Mouse (Mus musculus) R1 (cell line): ENCODE results near the gene Elovl1.

ENCODE experiments used
- DNase-seq: peaks from one replicate; pipeline ENCODE4 v3.0.0-alpha.2; 2018; ENCODE audit warnings: low read depth, low spot score

Elovl1 gene

DNA sequence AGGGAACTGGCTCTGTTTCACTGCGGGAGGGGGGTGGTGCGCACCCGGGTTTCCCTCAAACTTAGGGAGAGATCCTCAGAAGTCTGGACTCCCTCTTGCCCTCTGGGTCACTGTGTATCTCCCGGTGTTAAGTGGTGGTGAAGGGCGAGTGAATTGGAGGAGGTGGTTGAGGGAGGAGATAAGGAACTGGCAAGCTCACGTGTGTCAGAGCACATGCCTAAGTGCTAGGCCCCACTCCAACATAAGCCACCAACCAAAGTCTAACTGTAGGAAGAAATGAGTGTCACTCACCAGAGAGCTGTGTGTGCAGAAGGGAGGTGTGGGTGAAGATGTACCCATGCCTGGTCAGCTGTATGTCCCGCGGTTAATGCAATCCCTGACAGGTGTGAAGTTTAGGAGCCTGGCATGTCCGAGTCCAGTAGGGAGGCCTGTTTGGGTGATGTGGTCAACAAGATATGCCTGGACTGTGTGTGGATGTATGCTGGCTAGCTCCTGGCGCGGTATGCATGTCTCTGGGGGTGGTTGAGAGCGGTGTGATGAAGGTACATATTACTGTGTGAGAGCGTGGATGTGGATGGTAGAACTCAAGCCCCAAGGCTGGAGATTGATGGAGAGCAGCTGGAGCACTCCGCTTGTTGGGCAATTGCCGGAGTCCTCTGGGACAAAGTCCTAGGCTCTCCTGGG is 780 bp downstream of the Elovl1 start:
- peak; percentile 37 for DNase-seq

DNA sequence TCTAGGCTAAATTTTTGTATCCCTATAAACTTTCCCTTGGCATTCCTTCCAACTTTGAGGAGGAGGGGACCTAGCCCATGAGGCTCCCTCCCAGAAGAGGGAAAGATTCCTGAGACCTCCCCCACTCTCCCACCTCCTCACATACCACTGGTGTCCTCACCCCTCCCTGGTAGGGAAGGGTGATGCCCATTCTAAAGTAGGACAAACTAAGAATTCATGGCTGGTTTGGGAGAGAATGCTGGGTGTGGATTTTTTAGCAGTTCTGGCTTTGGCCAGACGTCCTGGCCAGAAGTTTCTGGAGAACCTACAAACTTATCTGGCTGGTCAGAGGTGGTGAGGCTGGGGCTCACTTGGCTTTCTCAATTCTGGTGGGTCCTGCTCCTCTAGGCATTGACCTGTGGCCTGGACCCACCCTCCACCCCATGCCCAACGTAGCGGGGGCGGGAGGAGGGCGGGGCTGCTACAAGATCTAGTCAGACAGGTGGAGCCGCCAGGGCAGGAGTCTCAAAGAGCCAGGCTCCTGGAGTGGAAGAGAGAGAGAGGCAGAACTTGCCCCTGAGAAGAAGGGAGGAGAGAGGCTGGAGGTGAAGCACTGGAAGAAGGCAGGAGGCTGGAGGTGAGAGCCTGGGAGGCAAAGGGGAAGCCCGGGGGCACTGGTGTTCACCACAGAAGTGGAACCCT is 1.5 kb downstream of the Elovl1 start:
- DNase-seq: no peak

DNA sequence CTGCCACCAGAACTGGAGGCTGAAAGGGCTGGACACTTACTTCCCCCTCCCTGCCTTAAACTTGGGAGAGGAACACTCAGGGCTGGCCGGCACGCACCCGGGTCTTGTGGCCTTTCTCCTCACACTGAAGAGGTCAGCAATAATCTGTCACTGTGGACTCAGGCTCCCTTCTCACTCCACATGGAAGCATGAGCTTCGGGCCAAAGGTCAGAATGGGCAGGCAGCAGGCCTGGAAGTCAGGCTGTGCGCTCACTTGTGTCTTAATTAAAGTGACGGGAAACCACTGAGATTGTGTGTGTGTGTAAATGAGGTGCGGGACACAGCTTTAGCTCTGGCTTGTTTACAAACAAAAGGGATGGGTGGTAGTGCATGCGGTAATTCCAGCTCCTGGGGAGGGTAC is 4.4 kb downstream of the Elovl1 start:
- DNase-seq: no peak

DNA sequence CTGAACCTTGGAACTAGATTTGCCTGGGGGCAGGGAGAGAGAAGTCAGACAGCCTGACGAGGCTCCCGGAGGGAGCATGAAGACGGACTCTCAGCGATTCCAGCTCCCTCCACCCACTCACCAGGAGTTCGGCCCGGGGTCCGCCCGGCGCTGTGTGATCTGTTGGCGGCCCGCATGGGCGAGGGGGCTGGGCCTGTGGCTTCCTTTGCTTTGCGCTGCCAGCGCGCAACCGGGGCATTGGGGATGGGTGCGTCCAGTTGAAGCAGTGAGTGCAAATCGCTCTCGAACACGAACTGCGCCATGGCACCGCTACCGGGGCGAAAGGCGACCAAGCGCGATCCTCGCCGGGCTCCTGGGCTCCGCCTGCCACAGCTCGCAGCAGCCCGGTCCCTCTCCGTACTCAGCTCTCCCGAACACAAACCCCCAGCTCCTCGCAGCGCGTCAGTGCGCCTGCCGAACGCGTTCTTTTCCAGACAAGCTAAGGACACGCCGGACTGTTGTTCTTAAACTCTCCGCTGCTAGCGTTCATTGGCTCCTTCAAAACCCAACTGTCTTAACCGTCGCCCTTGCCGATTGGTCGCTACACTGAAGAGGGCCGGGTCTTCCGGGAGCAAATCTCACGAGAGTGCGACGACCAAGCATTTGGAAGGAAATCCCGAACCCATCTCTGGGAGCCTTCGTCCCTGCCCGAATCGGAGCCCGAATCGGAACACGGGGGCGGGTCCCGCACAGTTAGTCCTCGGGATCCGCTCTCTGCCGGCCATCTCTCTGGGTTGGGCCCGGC is 9.1 kb downstream of the Elovl1 start, which contains the start of gene Cdc20:
Cdc20 (minus strand) TSS at position 533 of the 784 bp plus-strand sequence.
- peak; percentile 100 for DNase-seq

DNA sequence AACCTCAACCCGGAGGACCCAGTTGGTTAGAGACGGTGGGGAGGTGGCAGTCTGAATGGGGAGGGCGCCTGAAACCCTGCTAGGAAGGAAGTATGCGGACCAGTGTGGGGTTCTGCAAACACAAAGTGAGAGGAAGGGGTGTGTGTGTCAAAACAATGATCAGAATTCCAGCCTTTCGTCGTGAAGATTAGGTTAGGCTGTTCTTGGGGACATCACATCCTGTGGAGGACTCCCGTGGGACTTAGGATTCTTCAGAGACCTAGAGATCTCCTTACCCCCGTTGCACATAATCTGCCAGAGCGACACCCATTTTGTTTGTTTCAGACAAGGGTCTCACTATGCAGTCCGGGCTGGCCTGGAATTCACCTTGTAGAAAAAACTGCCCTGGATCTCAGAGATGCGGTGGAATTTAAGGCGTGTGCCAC is 9.9 kb downstream of the Elovl1 start:
- DNase-seq: peak; percentile 98

DNA sequence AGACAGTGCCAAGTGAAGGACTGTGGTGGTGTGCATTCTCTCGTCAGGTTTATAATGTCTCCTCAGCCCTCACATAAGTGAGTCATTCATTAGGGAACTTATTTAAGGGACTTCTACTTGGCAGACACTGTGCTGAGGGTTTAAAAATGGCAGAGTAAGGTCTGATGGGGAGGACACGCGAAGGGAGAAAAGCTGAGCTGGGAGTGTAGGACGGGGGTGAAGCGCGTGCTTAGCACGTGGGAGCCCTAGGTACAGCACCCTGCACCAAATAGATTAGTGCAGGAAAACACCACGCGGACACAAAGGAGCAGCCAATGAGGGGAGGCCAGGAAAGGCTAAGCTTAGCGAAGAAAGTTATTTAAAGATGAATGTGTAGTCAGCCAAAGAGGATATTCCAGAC is 17.2 kb downstream of the Elovl1 start:
- no peak for DNase-seq

DNA sequence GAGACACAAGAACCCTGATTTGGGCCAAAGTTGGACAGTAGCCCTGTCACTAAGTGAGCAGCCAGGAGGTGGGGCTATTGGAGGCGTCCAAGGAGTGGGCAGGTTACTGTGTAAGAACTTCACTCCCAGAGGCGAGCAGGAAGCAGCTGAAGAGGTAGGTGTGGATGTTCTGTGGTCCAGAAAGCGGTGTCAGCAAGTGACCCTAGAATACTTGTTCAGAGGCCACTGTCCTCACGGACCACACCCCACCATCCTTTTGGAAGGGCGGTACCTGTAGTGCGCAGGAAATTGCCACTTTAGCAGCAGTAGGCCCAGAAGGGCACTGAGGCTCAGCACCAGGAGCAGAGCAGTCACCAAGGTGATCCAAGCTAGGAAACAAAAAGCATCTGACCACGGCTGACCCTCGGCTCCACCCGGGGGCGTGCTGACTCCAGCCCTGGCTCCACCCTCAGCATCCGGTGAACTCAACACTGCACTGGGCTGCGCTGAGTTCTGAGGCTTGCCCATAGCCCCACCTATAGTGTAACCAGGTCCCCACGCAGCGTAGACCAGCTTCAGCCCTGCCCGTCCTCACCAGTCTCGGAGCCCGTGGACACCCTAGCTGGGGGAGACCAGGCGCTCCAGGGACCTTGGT is 18.0 kb downstream of the Elovl1 start:
- DNase-seq: peak; percentile 73

DNA sequence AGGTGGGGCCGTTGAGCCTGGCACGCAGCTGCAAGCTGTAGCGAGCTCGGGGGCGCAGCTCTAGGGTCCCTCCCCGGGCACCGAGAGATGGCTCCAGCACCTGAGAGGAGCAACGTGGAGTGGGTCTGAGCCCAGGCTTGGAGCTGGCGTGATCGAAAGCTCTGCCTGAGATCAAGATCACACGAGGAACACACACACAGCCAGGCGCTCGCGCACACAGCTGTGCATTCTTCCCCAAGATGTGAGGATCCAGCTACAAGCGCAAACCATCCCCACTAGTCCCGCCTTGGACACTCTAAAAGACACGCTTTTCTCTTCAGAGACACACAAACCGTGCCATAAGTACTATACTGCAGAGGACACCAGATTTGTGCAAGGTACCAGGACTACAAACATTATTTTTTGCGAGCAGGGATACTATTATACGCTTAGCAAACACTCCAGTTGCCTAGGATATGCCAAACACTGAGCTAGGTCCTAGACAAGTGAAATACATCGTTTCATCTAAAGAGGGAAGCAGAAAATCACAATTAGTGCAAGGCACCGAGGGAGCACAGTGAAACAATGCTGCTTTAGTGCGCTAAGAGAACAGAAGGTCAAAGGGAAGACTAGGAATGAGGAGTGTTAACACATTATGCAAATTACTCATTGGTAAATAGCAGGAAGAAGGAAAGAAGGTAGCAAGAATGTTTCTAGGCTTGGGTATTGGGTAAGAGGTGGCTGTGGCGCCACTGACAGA is 18.7 kb downstream of the Elovl1 start:
- peak; percentile 42 for DNase-seq

DNA sequence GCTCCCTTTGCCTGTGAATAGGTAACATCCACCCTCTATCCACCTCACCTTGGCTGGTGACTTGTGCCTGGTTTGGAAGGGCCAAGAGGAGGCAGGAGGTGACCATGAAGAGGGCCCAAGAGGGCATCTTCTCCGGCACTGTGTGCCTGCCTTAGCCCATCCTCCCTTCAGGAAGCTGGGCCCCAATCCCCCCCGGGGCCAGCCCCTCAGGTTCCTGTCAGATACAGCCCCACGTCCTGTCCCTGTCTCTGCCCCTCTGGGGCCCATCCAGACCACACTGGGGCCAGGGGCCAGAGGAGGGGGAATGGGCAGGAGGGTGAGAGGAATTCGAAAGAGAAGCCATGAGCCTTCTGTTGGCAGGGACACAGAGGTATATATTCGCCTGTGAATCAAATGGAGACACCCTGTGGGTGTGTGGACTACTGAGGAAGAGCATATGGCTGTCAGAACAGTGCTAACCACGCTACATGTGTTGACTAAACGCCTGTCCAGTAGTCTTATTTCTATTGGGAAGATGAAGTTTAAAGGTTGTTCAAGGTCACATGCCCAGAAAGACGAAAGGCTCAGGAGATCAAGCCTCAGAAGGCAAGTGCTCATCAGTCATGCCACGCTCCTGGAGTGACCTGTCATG is 29.6 kb downstream of the Elovl1 start, which contains the start of gene Mpl:
Mpl (minus strand) TSS at position 169 of the 631 bp plus-strand sequence.
- DNase-seq: no peak

DNA sequence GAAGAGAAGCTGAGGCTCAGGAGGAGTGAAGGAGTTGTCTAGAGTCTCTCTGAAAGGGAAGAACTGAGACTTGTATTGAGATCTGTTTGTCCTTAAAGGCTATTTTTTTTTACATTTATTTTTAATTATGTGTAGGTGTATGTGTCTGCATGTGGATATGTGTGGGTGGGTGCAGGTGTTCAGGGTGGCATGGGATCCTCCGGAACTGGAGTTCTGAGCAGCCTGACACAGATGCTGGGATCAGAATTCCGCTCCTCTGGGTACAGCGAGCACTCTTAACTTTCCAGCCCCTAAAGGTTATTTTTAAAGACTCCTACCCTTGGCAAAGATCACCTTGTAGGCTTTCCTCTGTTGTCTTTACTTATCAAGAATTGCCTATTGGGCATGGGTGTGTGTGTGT is 37.1 kb downstream of the Elovl1 start:
- DNase-seq: no peak

DNA sequence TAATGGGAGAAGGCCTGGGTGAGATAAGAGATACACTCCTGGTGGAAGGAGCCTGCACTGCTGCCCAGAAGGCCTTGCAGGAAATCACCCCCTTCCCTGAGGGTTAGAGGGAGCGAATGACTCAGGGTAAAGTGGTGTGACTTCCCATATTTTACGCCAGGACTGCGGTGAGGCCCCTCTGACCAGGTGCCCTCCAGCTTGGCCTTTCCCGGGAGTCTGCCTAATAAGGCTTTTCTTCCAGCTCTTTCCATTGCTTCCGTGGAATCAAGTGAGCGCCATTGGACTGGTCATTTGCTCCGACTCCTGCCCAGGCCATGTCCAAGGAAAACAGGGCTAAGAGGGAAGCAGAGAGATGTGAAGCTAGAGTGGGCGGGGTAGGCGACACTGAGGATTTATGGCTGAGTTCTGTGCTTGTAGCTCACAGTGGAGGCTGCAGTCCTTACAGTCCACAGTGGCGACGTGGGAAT is 37.8 kb downstream of the Elovl1 start:
- DNase-seq: no peak

DNA sequence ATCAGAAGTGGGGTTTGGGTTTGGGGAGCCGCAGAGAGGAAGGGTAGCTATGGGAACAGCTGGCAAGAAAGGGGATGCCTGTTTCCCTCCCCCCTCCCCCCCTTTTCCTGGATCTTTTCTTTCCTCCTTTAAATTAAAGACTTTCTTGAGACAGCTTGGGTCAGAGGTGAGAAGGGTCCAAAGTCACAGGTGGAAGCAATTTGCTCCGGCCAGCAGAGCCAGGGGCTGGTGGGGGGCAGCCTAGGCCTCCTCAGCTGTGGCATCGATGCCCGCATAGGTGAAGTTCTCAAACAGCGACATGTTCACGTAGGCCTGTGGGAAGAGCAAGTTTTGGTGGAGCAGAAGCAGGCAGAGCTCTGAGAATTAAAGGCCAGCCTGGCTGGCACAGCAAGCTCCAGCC is 43.4 kb downstream of the Elovl1 start:
- no peak for DNase-seq

DNA sequence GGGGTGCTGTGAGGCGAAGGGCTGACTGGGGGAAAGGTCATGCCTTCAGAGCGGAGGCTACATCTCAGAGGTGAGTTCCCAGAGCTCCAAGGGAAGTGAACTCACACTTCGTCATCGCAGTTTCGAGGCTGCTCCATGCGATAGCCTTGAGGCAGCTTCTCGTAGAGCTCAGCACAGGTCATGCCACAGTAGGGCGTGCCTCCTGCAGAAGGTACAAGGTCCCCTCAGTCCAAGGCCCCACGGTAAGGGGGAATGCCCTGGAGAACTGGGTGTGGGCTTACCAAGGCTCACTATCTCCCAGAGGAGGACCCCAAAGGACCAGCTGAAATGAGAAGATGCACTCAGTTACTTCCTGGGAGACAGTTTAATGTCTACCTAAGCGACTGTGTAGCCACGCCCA is 44.8 kb downstream of the Elovl1 start:
- DNase-seq: peak; percentile 12

DNA sequence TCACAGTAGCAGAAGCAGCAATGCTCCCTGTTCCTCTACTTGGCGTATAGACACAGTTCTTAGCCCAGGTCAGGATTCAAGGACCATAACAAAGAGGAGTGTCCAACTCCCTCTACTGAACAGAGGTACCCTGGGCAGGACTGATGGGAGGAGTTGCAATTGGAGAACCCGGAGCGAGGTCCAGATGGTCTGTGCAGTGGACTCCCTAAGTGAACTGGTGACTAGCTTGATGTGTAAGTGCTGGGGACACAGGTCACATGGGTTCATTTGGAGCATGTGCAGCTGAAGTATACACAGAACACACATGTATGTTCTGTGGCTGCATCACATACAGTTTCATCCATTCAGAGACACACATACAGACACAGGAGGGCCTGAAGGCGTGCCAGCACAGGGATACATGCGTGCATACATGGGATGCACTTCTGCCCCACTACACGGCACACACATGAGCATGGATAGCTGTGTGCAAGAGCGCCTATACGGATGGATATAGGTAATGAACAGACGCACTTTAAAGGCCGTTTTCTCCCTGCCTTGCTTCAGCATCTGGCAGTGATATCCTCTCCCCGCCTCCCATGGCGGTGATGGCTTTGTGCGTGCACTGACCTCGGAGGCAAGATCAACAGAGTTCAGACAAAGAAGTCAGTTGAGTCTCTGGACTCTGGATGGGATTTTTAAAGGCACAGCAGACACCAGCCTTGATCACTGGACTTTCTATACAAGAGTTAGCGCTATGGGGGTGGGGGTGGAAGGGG is 49.1 kb downstream of the Elovl1 start:
- DNase-seq: no peak
